Mouse (Mus musculus) small intestine, adult 2 months (tissue): ENCODE data around the gene Grin2b. TPM values are rescaled to one million over a fixed set of nuclear protein-coding genes. Genes with fewer than 3 reads are reported as not detected.

ENCODE experiments used
- H3K27ac ChIP-seq: fragments of 200-500 bp; 2 replicates; pipeline ENCODE4 v1.5.1; 2012; ENCODE audit warnings: low read depth, low read length, control low read depth, inconsistent platforms; ENCODE audit not compliant: insufficient read depth
- H3K27me3 ChIP-seq: fragments of 200-500 bp; 2 replicates; pipeline ENCODE4 v1.6.1; 2012; ENCODE audit warnings: mild to moderate bottlenecking, moderate library complexity, low read length, inconsistent platforms; ENCODE audit not compliant: control insufficient read depth, insufficient read depth
- H3K36me3 ChIP-seq: fragments of 200-500 bp; 2 replicates; pipeline ENCODE4 v1.6.1; 2012; ENCODE audit warnings: mild to moderate bottlenecking, low read length, control low read depth, inconsistent platforms; ENCODE audit not compliant: control insufficient read depth, insufficient read depth
- H3K4me1 ChIP-seq: fragments of 200-500 bp; 2 replicates; pipeline ENCODE4 v1.6.1; 2012; ENCODE audit warnings: low read length, inconsistent platforms, mixed read lengths; ENCODE audit not compliant: control insufficient read depth, insufficient read depth, insufficient read length
- H3K4me3 ChIP-seq: fragments of 200-500 bp; 2 replicates; pipeline ENCODE4 v1.5.1; 2012; ENCODE audit warnings: low read depth, mild to moderate bottlenecking, control low read depth, inconsistent platforms, low read length, moderate library complexity
- CTCF ChIP-seq: fragments of 200-500 bp; IDR thresholded peaks from 2 replicates; pipeline ENCODE4 v1.5.1; 2012; ENCODE audit warnings: low read depth, mild to moderate bottlenecking, control low read depth, inconsistent platforms, low read length, moderate library complexity, mixed read lengths; ENCODE audit not compliant: insufficient replicate concordance, insufficient read length; ENCODE audit errors: extremely low read depth
- POLR2A ChIP-seq: fragments of 200-500 bp; IDR thresholded peaks from 2 replicates; pipeline ENCODE4 v1.6.1; 2012; ENCODE audit warnings: low read depth, mild to moderate bottlenecking, control low read depth, inconsistent platforms, low read length, moderate library complexity
- WGBS: fragments of 180-500 bp; shearing (Covaris S2); methylation state at CpG from one replicate; pipeline ENCODE4 v1.1.7; 2018; 5-methylcytosine and 5-hydroxymethylcytosine counted together
- polyA plus RNA-seq: library from polyadenylated mRNA; depleted of rRNA; stranded (reverse); fragments of >200 nt; gene quantifications from 2 replicates; pipeline ENCODE4 v1.2.3, GENCODE M21; 2012

The Grin2b gene
- polyA plus RNA-seq, 1 experiment: not detected

GRCm38 (mm10) chr6:135805436-135805835, 367.9 kb downstream of the Grin2b start:
- H3K4me3 ChIP-seq: no peak overlapping the region
- no peaks in the 10 kb centered on the region for H3K27me3 ChIP-seq
- no peak overlapping the region for H3K27ac ChIP-seq
- H3K36me3 ChIP-seq: no peaks in the 10 kb centered on the region
- TF ChIP-seq POLR2A (no peak), CTCF (no peak)
- 88% methylated on average over 9 of the region's 9 CpGs for WGBS
- no peaks in the 10 kb centered on the region for H3K4me1 ChIP-seq

GRCm38 (mm10) chr6:135799949-135800348, 373.4 kb downstream of the Grin2b start:
- Histone ChIP-seq H3K27ac (no peak overlapping the region), H3K4me1 (no peaks in the 10 kb centered on the region), H3K4me3 (no peak overlapping the region), H3K27me3 (no peaks in the 10 kb centered on the region), H3K36me3 (no peaks in the 10 kb centered on the region)
- TF ChIP-seq POLR2A (no peak), CTCF (no peak)
- WGBS: 76% methylated on average over 8 of the region's 8 CpGs

- Histone ChIP-seq H3K4me3 (no peak overlapping the region), H3K36me3 (no peaks in the 10 kb centered on the region), H3K4me1 (no peaks in the 10 kb centered on the region), H3K27me3 (no peaks in the 10 kb centered on the region), H3K27ac (no peak overlapping the region)
- WGBS: 67% methylated on average over 13 of the region's 13 CpGs
- TF ChIP-seq POLR2A: no peak
- TF ChIP-seq CTCF: no peak
Observed at GRCm38 (mm10) chr6:135798202-135798992, 374.9 kb downstream of the Grin2b start.

- no peaks in the 10 kb centered on the region for H3K27me3 ChIP-seq
- no peaks in the 10 kb centered on the region for H3K4me1 ChIP-seq
- TF ChIP-seq CTCF: no peak
- TF ChIP-seq POLR2A: no peak
- no peaks in the 10 kb centered on the region for H3K36me3 ChIP-seq
- no peak overlapping the region for H3K27ac ChIP-seq
- H3K4me3 ChIP-seq: no peak overlapping the region
- WGBS: 78% methylated on average over 10 of the region's 10 CpGs
Observed at GRCm38 (mm10) chr6:135797371-135798033, 375.8 kb downstream of the Grin2b start.

- H3K4me1 ChIP-seq: no peaks in the 10 kb centered on the region
- H3K27ac ChIP-seq: no peak overlapping the region
- WGBS: 90% methylated on average over 4 of the region's 4 CpGs
- H3K4me3 ChIP-seq: no peak overlapping the region
- no peaks in the 10 kb centered on the region for H3K27me3 ChIP-seq
- TF ChIP-seq POLR2A (no peak), CTCF (no peak)
- H3K36me3 ChIP-seq: no peaks in the 10 kb centered on the region
Observed at GRCm38 (mm10) chr6:135796911-135797310, 376.4 kb downstream of the Grin2b start.

- 87% methylated on average over 4 of the region's 4 CpGs for WGBS
- Histone ChIP-seq H3K4me1 (no peaks in the 10 kb centered on the region), H3K27me3 (no peaks in the 10 kb centered on the region), H3K4me3 (no peak overlapping the region), H3K27ac (no peak overlapping the region), H3K36me3 (no peaks in the 10 kb centered on the region)
- no peak for TF ChIP-seq POLR2A
- TF ChIP-seq CTCF: no peak
Observed at GRCm38 (mm10) chr6:135791412-135791811, 381.9 kb downstream of the Grin2b start.

GRCm38 (mm10) chr6:135789603-135790170, 383.6 kb downstream of the Grin2b start:
- no peaks in the 10 kb centered on the region for H3K4me1 ChIP-seq
- H3K36me3 ChIP-seq: no peaks in the 10 kb centered on the region
- no peak overlapping the region for H3K4me3 ChIP-seq
- H3K27ac ChIP-seq: no peak overlapping the region
- TF ChIP-seq POLR2A: no peak
- no peak for TF ChIP-seq CTCF
- 70% methylated on average over 11 of the region's 11 CpGs for WGBS
- H3K27me3 ChIP-seq: no peaks in the 10 kb centered on the region
